Mouse (Mus musculus) lung, adult 2 months (tissue): ENCODE results near the gene Lenep.

ENCODE experiments used
- CTCF ChIP-seq: fragments of 200-500 bp; IDR thresholded peaks from 2 replicates; pipeline ENCODE4 v1.5.1; 2011; ENCODE audit warnings: mild to moderate bottlenecking, low read length, control low read depth; ENCODE audit not compliant: insufficient read depth
- POLR2A ChIP-seq: fragments of 200-500 bp; IDR thresholded peaks from 2 replicates; pipeline ENCODE4 v1.6.1; 2011; ENCODE audit warnings: low read depth, mild to moderate bottlenecking, control low read depth, low read length, borderline replicate concordance; ENCODE audit errors: extremely low read depth

DNA sequence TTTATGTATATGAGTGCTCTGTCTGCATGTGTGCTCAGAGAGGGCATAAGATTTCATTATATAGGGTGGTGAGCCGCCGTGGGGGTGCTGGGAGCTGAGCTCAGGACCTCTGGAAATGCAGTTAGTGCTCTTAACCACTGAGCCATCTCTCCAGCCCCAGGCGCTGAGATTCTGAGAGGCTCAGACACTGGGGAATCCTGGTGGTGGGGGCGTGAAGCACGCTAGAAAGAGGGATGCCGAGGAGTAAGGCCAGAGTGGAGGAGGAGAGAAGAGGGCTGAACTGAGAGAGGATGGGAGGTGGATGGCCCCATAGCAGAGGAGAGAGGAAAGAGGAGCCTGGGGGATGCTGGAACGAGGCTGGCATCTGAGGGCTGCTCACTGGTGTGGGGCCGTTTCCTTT, 38.0 kb downstream of the Lenep start:
- no peak for TF ChIP-seq POLR2A
- TF ChIP-seq CTCF, result no peak
